Mouse (Mus musculus): ENCODE measurements at regions not wholly inside any gene's neighbourhood (a gene's known extent, or its start where the extent isn't known, plus 50 kb on each side); places are given as distances from the start of the nearest gene placed in this dataset.

DNA sequence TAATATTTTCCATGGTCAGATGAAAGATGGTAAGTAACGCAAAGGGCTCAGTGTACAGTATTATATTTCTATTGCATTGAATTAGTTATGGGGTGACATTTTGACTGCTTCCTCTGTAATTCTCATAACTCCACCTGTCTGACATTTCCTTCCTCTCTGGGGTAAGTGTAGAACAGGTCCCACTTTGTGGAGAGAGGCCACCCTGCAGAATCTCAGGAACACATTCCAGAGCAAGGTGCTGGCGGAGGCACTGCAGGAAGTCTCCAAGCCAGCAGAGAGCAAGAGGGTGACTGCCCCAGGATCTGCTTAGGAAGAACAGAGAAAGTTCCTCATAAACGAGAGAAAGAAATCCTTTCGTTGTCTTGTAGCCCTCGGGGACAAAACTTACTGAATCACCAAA is 95.4 kb upstream of the Hes1 start:
- no peaks in the 10 kb centered on the region for H3K36me3 ChIP-seq
- H3K9me3 ChIP-seq (replicated peaks) = no peaks in the 10 kb centered on the region
- H3K9ac ChIP-seq (replicated peaks) = no peak overlapping the region
- H3K27ac ChIP-seq (replicated peaks) = no peak overlapping the region
- no peak overlapping the region for H3K4me2 ChIP-seq
- ATAC-seq (ENCODE audit: low FRiP score) = no peak
- no peaks in the 10 kb centered on the region for H3K4me1 ChIP-seq
- H3K4me3 ChIP-seq (replicated peaks) = no peak overlapping the region
- WGBS = 76% methylated on average over 5 of the region's 5 CpGs
- no peaks in the 10 kb centered on the region for H3K27me3 ChIP-seq (replicated peaks)

DNA sequence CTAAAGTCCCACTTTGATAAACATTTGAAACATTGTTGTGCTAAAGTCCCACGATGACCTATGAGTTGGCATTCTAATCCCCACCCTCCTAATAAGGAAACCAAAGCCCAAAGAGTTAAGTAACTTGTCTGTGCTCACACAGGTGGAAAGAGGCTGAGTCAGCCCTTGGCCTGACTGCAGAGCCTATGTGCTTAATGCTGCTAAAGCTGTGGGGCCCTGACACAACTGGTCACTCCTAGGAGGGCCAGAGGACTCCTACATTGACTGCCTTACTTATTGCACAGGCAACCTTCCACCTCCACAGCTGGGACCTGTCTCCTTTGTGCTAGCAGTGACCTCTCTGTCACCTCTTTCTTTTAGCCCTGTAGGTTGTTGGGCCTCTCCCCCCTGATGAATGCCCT is 91.4 kb upstream of the Hes1 start:
- Histone ChIP-seq H3K9me3 (replicated peaks) (no peaks in the 10 kb centered on the region), H3K36me3 (no peaks in the 10 kb centered on the region), H3K27me3 (replicated peaks) (no peaks in the 10 kb centered on the region), H3K9ac (replicated peaks) (no peak overlapping the region), H3K27ac (replicated peaks) (no peak overlapping the region), H3K4me3 (replicated peaks) (no peak overlapping the region), H3K4me1 (no peaks in the 10 kb centered on the region), H3K4me2 (no peak overlapping the region)
- ATAC-seq (ENCODE audit: low FRiP score) = no peak
- WGBS = 74% methylated on average over 1 of the region's 1 CpGs

GRCm38 (mm10) chr16:29973250-29973649 is 90.9 kb upstream of the Hes1 start:
- Histone ChIP-seq H3K36me3 (no peaks in the 10 kb centered on the region), H3K4me3 (replicated peaks) (no peak overlapping the region), H3K9me3 (replicated peaks) (no peaks in the 10 kb centered on the region), H3K9ac (replicated peaks) (no peak overlapping the region), H3K27ac (replicated peaks) (no peak overlapping the region), H3K4me2 (no peak overlapping the region), H3K27me3 (replicated peaks) (no peaks in the 10 kb centered on the region), H3K4me1 (no peaks in the 10 kb centered on the region)
- 63% methylated on average over 7 of the region's 7 CpGs for WGBS
- no peak for ATAC-seq (ENCODE audit: low FRiP score)

- Histone ChIP-seq H3K9me3 (replicated peaks) (no peaks in the 10 kb centered on the region), H3K27me3 (replicated peaks) (0 out of 2 replicates have a peak, but pooled peaks cover 2% of the 10 kb centered on the region), H3K4me3 (replicated peaks) (no peak overlapping the region), H3K9ac (replicated peaks) (no peak overlapping the region), H3K4me2 (no peak overlapping the region), H3K27ac (replicated peaks) (no peak overlapping the region), H3K4me1 (no peaks in the 10 kb centered on the region), H3K36me3 (no peaks in the 10 kb centered on the region)
- WGBS = 87% methylated on average over 3 of the region's 3 CpGs
- ATAC-seq (ENCODE audit: low FRiP score) = no peak
These were observed 88.4 kb upstream of the Hes1 start for GRCm38 (mm10) chr16:29975800-29976199.

GRCm38 (mm10) chr16:29977011-29977410 is 87.2 kb upstream of the Hes1 start:
- Histone ChIP-seq H3K9ac (replicated peaks) (no peak overlapping the region), H3K4me2 (no peak overlapping the region), H3K4me3 (replicated peaks) (no peak overlapping the region), H3K27ac (replicated peaks) (no peak overlapping the region), H3K36me3 (no peaks in the 10 kb centered on the region), H3K9me3 (replicated peaks) (no peaks in the 10 kb centered on the region), H3K27me3 (replicated peaks) (0 out of 2 replicates have a peak, but pooled peaks cover 2% of the 10 kb centered on the region), H3K4me1 (no peaks in the 10 kb centered on the region)
- ATAC-seq (ENCODE audit: low FRiP score) = no peak
- WGBS = 66% methylated on average over 3 of the region's 3 CpGs

GRCm38 (mm10) chr16:29977711-29978110 is 86.5 kb upstream of the Hes1 start:
- Histone ChIP-seq H3K9me3 (replicated peaks) (no peaks in the 10 kb centered on the region), H3K27me3 (replicated peaks) (0 out of 2 replicates have a peak, but pooled peaks cover 2% of the 10 kb centered on the region), H3K36me3 (no peaks in the 10 kb centered on the region), H3K4me3 (replicated peaks) (no peak overlapping the region), H3K9ac (replicated peaks) (no peak overlapping the region), H3K4me2 (no peak overlapping the region), H3K27ac (replicated peaks) (no peak overlapping the region), H3K4me1 (no peaks in the 10 kb centered on the region)
- 62% methylated on average over 8 of the region's 8 CpGs for WGBS
- ATAC-seq (ENCODE audit: low FRiP score) = no peak

GRCm38 (mm10) chr16:29979066-29979465 is 85.1 kb upstream of the Hes1 start:
- no peak for ATAC-seq (ENCODE audit: low FRiP score)
- Histone ChIP-seq H3K9me3 (replicated peaks) (no peaks in the 10 kb centered on the region), H3K4me1 (no peaks in the 10 kb centered on the region), H3K4me3 (replicated peaks) (no peak overlapping the region), H3K36me3 (no peaks in the 10 kb centered on the region), H3K4me2 (no peak overlapping the region), H3K27me3 (replicated peaks) (0 out of 2 replicates have a peak, but pooled peaks cover 2% of the 10 kb centered on the region), H3K27ac (replicated peaks) (no peak overlapping the region), H3K9ac (replicated peaks) (no peak overlapping the region)
- WGBS = 87% methylated on average over 7 of the region's 7 CpGs

GRCm38 (mm10) chr16:29981543-29981942 is 82.6 kb upstream of the Hes1 start:
- Histone ChIP-seq H3K27ac (replicated peaks) (no peak overlapping the region), H3K4me1 (no peaks in the 10 kb centered on the region), H3K9me3 (replicated peaks) (no peaks in the 10 kb centered on the region), H3K4me3 (replicated peaks) (no peak overlapping the region), H3K36me3 (no peaks in the 10 kb centered on the region), H3K27me3 (replicated peaks) (0 out of 2 replicates have a peak, but pooled peaks cover 2% of the 10 kb centered on the region), H3K4me2 (no peak overlapping the region), H3K9ac (replicated peaks) (no peak overlapping the region)
- 89% methylated on average over 7 of the region's 7 CpGs for WGBS
- no peak for ATAC-seq (ENCODE audit: low FRiP score)

DNA sequence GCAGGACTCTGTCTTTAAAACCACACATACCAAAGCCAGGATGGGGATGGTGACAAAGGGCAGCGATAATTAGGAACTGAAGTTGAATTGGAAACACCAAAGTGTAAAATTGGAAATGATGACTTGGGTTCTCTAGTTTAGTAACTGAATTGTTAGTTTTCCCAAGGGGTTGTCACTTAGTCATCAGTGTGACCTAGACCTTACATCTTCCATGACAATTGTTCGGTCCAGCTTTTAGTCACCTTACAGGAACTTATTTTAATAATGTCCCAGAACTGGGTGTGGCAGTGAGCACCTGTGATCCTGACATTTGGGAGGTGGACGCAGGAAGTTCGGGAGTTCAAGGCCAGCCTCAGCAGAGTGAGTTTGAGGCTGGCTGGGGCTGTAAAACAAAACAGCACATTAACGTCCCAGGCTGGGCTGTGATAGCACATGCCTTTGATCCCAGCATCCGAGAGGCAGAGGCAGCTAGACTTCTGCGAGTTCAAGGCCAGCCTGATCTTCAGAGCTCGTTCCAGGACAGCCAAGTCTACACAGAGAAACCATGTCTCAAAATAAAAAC is 81.9 kb upstream of the Hes1 start:
- 85% methylated on average over 8 of the region's 8 CpGs for WGBS
- Histone ChIP-seq H3K4me1 (no peaks in the 10 kb centered on the region), H3K36me3 (no peaks in the 10 kb centered on the region)

GRCm38 (mm10) chr16:29983161-29983560 is 81.0 kb upstream of the Hes1 start:
- Histone ChIP-seq H3K4me2 (no peak overlapping the region), H3K9ac (replicated peaks) (no peak overlapping the region), H3K36me3 (no peaks in the 10 kb centered on the region), H3K4me1 (no peaks in the 10 kb centered on the region), H3K9me3 (replicated peaks) (no peaks in the 10 kb centered on the region), H3K27me3 (replicated peaks) (0 out of 2 replicates have a peak, but pooled peaks cover 3% of the 10 kb centered on the region), H3K27ac (replicated peaks) (no peak overlapping the region), H3K4me3 (replicated peaks) (no peak overlapping the region)
- 78% methylated on average over 7 of the region's 7 CpGs for WGBS
- ATAC-seq (ENCODE audit: low FRiP score) = no peak

More for the DNA sequence above, 81.9 kb upstream of the Hes1 start:
- Histone ChIP-seq H3K9me3 (replicated peaks) (no peaks in the 10 kb centered on the region), H3K4me3 (replicated peaks) (no peak overlapping the region), H3K4me2 (no peak overlapping the region), H3K9ac (replicated peaks) (no peak overlapping the region), H3K27ac (replicated peaks) (no peak overlapping the region), H3K27me3 (replicated peaks) (0 out of 2 replicates have a peak, but pooled peaks cover 2% of the 10 kb centered on the region)
- ATAC-seq (ENCODE audit: low FRiP score) = no peak

- WGBS = 90% methylated on average over 11 of the region's 11 CpGs
- ATAC-seq (ENCODE audit: low FRiP score) = no peak
- no peak overlapping the region for H3K27ac ChIP-seq (replicated peaks)
- H3K9me3 ChIP-seq (replicated peaks) = no peaks in the 10 kb centered on the region
- H3K27me3 ChIP-seq (replicated peaks) = 0 out of 2 replicates have a peak, but pooled peaks cover 5% of the 10 kb centered on the region
- no peaks in the 10 kb centered on the region for H3K4me1 ChIP-seq
- no peak overlapping the region for H3K4me3 ChIP-seq (replicated peaks)
- no peak overlapping the region for H3K9ac ChIP-seq (replicated peaks)
- no peaks in the 10 kb centered on the region for H3K36me3 ChIP-seq
- H3K4me2 ChIP-seq = no peak overlapping the region
These were observed 78.9 kb upstream of the Hes1 start for GRCm38 (mm10) chr16:29985126-29985931.

- Histone ChIP-seq H3K36me3 (no peaks in the 10 kb centered on the region), H3K4me2 (no peak overlapping the region), H3K4me3 (replicated peaks) (no peak overlapping the region), H3K9ac (replicated peaks) (no peak overlapping the region), H3K27me3 (replicated peaks) (peaks cover 3% of the 10 kb centered on the region; the same call in 1 of the 2 replicates), H3K27ac (replicated peaks) (no peak overlapping the region), H3K9me3 (replicated peaks) (no peaks in the 10 kb centered on the region), H3K4me1 (no peaks in the 10 kb centered on the region)
- ATAC-seq (ENCODE audit: low FRiP score) = no peak
- WGBS = 94% methylated on average over 4 of the region's 4 CpGs
These were observed 76.6 kb upstream of the Hes1 start for GRCm38 (mm10) chr16:29987595-29987994.

Measured in neural tube, embryonic 15.5 days (tissue).